Comparison of ENCODE assay signal across 11 mouse cellular contexts in genomic region chr10:77878985-77879384, GRCm38 (mm10). TPM values are rescaled to one million over a fixed set of nuclear protein-coding genes. Genes with fewer than 3 reads are reported as not detected.
DNase-seq lines count a peak whose midpoint lies in the region; ATAC-seq and TF ChIP-seq lines count a peak whose summit lies in the region.
"Had no signal": no experiment of that assay in that cellular context is flagged by ENCODE, and none has a peak within 500 bp of the region (broad histone marks: within the 10 kb centered on the region; RNA-seq: fewer than 3 reads in every experiment).

No protein-coding gene starts in this region.

- H3K9ac ChIP-seq in heart, postnatal 0 days (replicated peaks; ENCODE audit: low read depth, low read length) = no peak overlapping the region
- no peak overlapping the region for H3K9ac ChIP-seq in hindbrain, embryonic 13.5 days
- H3K9ac ChIP-seq: liver, embryonic 15.5 days had no signal

- DNase-seq in heart, postnatal 0 days (ENCODE audit: low spot score) = no peak
- no peak for DNase-seq in heart, embryonic 10.5 days (ENCODE audit: low spot score)
- peak; percentile 40 for DNase-seq in retina, embryonic 14.5 days (ENCODE audit: low spot score)
- DNase-seq in retina, postnatal 1 day = no peak
- no peak for DNase-seq in T-cell, adult 2 months (ENCODE audit: low spot score)

- no peak for TF ChIP-seq POLR2A in bone marrow, adult 2 months (IDR thresholded peaks at IDR 0.05; ENCODE audit: borderline replicate concordance, control insufficient read depth, low read depth, low read length)

- H3K4me2 ChIP-seq in heart, postnatal 0 days (ENCODE audit: low read depth, low read length) = no peak overlapping the region
- no peak overlapping the region for H3K4me2 ChIP-seq in hindbrain, embryonic 13.5 days
- H3K4me2 ChIP-seq: liver, embryonic 15.5 days had no signal

- H3K4me1 ChIP-seq in heart, postnatal 0 days (ENCODE audit: control insufficient read depth, insufficient read depth) = no peaks in the 10 kb centered on the region
- H3K4me1 ChIP-seq in heart, embryonic 10.5 days = no peaks in the 10 kb centered on the region
- H3K4me1 ChIP-seq in bone marrow, adult 2 months (ENCODE audit: control insufficient read depth, insufficient read depth, low read length) = no peaks in the 10 kb centered on the region
- no peaks in the 10 kb centered on the region for H3K4me1 ChIP-seq in hindbrain, embryonic 13.5 days (replicated peaks)
- H3K4me1 ChIP-seq: liver, embryonic 15.5 days had no signal

- no peaks in the 10 kb centered on the region for H3K36me3 ChIP-seq in heart, postnatal 0 days (replicated peaks; ENCODE audit: control insufficient read depth, insufficient read depth, low read length)
- no peaks in the 10 kb centered on the region for H3K36me3 ChIP-seq in heart, embryonic 10.5 days
- H3K36me3 ChIP-seq in hindbrain, embryonic 13.5 days = no peaks in the 10 kb centered on the region
- H3K36me3 ChIP-seq: liver, embryonic 15.5 days had no signal

- no peak for ATAC-seq in heart, postnatal 0 days (ENCODE audit: insufficient read depth, low read depth)
- ATAC-seq in megakaryocyte progenitor cell, adult 5-6 weeks (replicated peaks; ENCODE audit: poor library complexity) = peak; percentile 60
- no peak for ATAC-seq in hindbrain, embryonic 13.5 days (ENCODE audit: low FRiP score)

- H3K9me3 ChIP-seq in heart, postnatal 0 days (replicated peaks; ENCODE audit: control insufficient read depth, low read length) = no peaks in the 10 kb centered on the region
- no peaks in the 10 kb centered on the region for H3K9me3 ChIP-seq in heart, embryonic 10.5 days
- no peaks in the 10 kb centered on the region for H3K9me3 ChIP-seq in hindbrain, embryonic 13.5 days
- H3K9me3 ChIP-seq: liver, embryonic 15.5 days had no signal

- 65% methylated on average over 6 of the region's 6 CpGs for WGBS in heart, postnatal 0 days
- 61% methylated on average over 6 of the region's 6 CpGs for WGBS in heart, embryonic 10.5 days
- 69% methylated on average over 6 of the region's 6 CpGs for WGBS in bone marrow, adult 2 months
- 50% methylated on average over 6 of the region's 6 CpGs for WGBS in hindbrain, embryonic 13.5 days

- H3K27me3 ChIP-seq in heart, postnatal 0 days (ENCODE audit: control insufficient read depth, insufficient read depth, low read length) = no peaks in the 10 kb centered on the region
- no peaks in the 10 kb centered on the region; the same call in 1 of the 2 replicates for H3K27me3 ChIP-seq in heart, embryonic 10.5 days (ENCODE audit: insufficient read depth, poor library complexity, severe bottlenecking)
- no peaks in the 10 kb centered on the region for H3K27me3 ChIP-seq in hindbrain, embryonic 13.5 days
- H3K27me3 ChIP-seq: liver, embryonic 15.5 days had no signal

- TF ChIP-seq CTCF in heart, postnatal 0 days (IDR thresholded peaks at IDR 0.05; ENCODE audit: low read depth) = peak; percentile 38; the same call in 1 of the 2 replicates
- peak; percentile 48 for TF ChIP-seq CTCF in bone marrow, adult 2 months (IDR thresholded peaks at IDR 0.05; ENCODE audit: control insufficient read depth, insufficient read depth, low read length)

- no peak for TF ChIP-seq EP300 in heart, postnatal 0 days (IDR thresholded peaks at IDR 0.05; ENCODE audit: low read depth)

- H3K27ac ChIP-seq in heart, postnatal 0 days (ENCODE audit: low read depth) = no peak overlapping the region
- H3K27ac ChIP-seq in heart, embryonic 10.5 days = no peak overlapping the region
- no peak overlapping the region for H3K27ac ChIP-seq in bone marrow, adult 2 months (ENCODE audit: control insufficient read depth, insufficient read depth, low read depth, low read length, poor library complexity)
- no peak overlapping the region for H3K27ac ChIP-seq in hindbrain, embryonic 13.5 days
- H3K27ac ChIP-seq: liver, embryonic 15.5 days had no signal

- no peak overlapping the region for H3K4me3 ChIP-seq in heart, postnatal 0 days (ENCODE audit: low read depth, low read length)
- H3K4me3 ChIP-seq in heart, embryonic 10.5 days = no peak overlapping the region
- no peak overlapping the region for H3K4me3 ChIP-seq in bone marrow, adult 2 months (replicated peaks; ENCODE audit: control insufficient read depth, low read depth, low read length)
- no peak overlapping the region for H3K4me3 ChIP-seq in hindbrain, embryonic 13.5 days
- H3K4me3 ChIP-seq: liver, embryonic 15.5 days had no signal

RNA-seq across cellular contexts. Expression of gene Gm3285, which starts 17.2 kb away (rescaled TPM):
- total RNA-seq in heart, postnatal 0 days (2014; rRNA removed; ENCODE audit: low replicate concordance) = not detected in 2 replicates
- polyA plus RNA-seq in heart, postnatal 0 days (2015; fragmentation: Nextera tagmentation; extraction: Ambion mirVana) = not detected in 2 replicates
- not detected in 2 replicates for polyA plus RNA-seq in heart, embryonic 10.5 days (2016; fragmentation: Nextera tagmentation; extraction: Ambion mirVana)
- polyA plus RNA-seq in bone marrow, adult 2 months (2011; ENCODE audit: insufficient read depth, insufficient read length, low replicate concordance, missing spikeins) = not detected in 2 replicates
- total RNA-seq in megakaryocyte progenitor cell, adult 5-6 weeks (2015) = not detected in 2 replicates
- total RNA-seq in megakaryocyte progenitor cell, adult 5-6 weeks (2017) = not detected in 2 replicates
- not detected in 2 replicates for polyA plus RNA-seq in hindbrain, embryonic 13.5 days (2015; fragmentation: Nextera tagmentation; extraction: Ambion mirVana)
- total RNA-seq: adrenal gland, adult 18-20 months had no signal
- polyA plus RNA-seq: heart, embryonic 14.5 days; liver, embryonic 15.5 days had no signal

RNA-seq across cellular contexts. Expression of gene Lrrc3, which starts 23.4 kb away (rescaled TPM):
- total RNA-seq in heart, postnatal 0 days (2014; rRNA removed; ENCODE audit: low replicate concordance) = 0.08 and 2.5 TPM in 2 replicates
- polyA plus RNA-seq in heart, postnatal 0 days (2015; fragmentation: Nextera tagmentation; extraction: Ambion mirVana) = 0.54 and 0.63 TPM in 2 replicates
- 2.7 and 4.9 TPM in 2 replicates for polyA plus RNA-seq in heart, embryonic 10.5 days (2016; fragmentation: Nextera tagmentation; extraction: Ambion mirVana)
- polyA plus RNA-seq in bone marrow, adult 2 months (2011; ENCODE audit: insufficient read depth, insufficient read length, low replicate concordance, missing spikeins) = 0.70 TPM in 1 of 2 replicates, not detected in the other
- total RNA-seq in megakaryocyte progenitor cell, adult 5-6 weeks (2015) = 0.12 TPM in 1 of 2 replicates, not detected in the other
- not detected in 2 replicates for total RNA-seq in megakaryocyte progenitor cell, adult 5-6 weeks (2017)
- 12.5 and 14.0 TPM in 2 replicates for polyA plus RNA-seq in hindbrain, embryonic 13.5 days (2015; fragmentation: Nextera tagmentation; extraction: Ambion mirVana)

RNA-seq across cellular contexts. Expression of gene Gm10318, which starts 26.3 kb away (rescaled TPM):
- not detected in 2 replicates for total RNA-seq in heart, postnatal 0 days (2014; rRNA removed; ENCODE audit: low replicate concordance)
- polyA plus RNA-seq in heart, postnatal 0 days (2015; fragmentation: Nextera tagmentation; extraction: Ambion mirVana) = not detected in 2 replicates
- polyA plus RNA-seq in heart, embryonic 10.5 days (2016; fragmentation: Nextera tagmentation; extraction: Ambion mirVana) = not detected in 2 replicates
- not detected in 2 replicates for polyA plus RNA-seq in bone marrow, adult 2 months (2011; ENCODE audit: insufficient read depth, insufficient read length, low replicate concordance, missing spikeins)
- not detected in 2 replicates for total RNA-seq in megakaryocyte progenitor cell, adult 5-6 weeks (2015)
- total RNA-seq in megakaryocyte progenitor cell, adult 5-6 weeks (2017) = not detected in 2 replicates
- polyA plus RNA-seq in hindbrain, embryonic 13.5 days (2015; fragmentation: Nextera tagmentation; extraction: Ambion mirVana) = not detected in 2 replicates
- total RNA-seq: adrenal gland, adult 18-20 months had no signal
- polyA plus RNA-seq: heart, embryonic 14.5 days; liver, embryonic 15.5 days had no signal

RNA-seq across cellular contexts. Expression of gene Gm36176, which starts 32.4 kb away (rescaled TPM):
- total RNA-seq in heart, postnatal 0 days (2014; rRNA removed; ENCODE audit: low replicate concordance) = not detected in 2 replicates
- not detected in 2 replicates for polyA plus RNA-seq in heart, postnatal 0 days (2015; fragmentation: Nextera tagmentation; extraction: Ambion mirVana)
- not detected in 2 replicates for polyA plus RNA-seq in heart, embryonic 10.5 days (2016; fragmentation: Nextera tagmentation; extraction: Ambion mirVana)
- polyA plus RNA-seq in bone marrow, adult 2 months (2011; ENCODE audit: insufficient read depth, insufficient read length, low replicate concordance, missing spikeins) = not detected in 2 replicates
- total RNA-seq in megakaryocyte progenitor cell, adult 5-6 weeks (2015) = not detected in 2 replicates
- not detected in 2 replicates for total RNA-seq in megakaryocyte progenitor cell, adult 5-6 weeks (2017)
- not detected in 2 replicates for polyA plus RNA-seq in hindbrain, embryonic 13.5 days (2015; fragmentation: Nextera tagmentation; extraction: Ambion mirVana)
- total RNA-seq: adrenal gland, adult 18-20 months had no signal
- polyA plus RNA-seq: heart, embryonic 14.5 days; liver, embryonic 15.5 days had no signal

RNA-seq across cellular contexts. Expression of gene Krtap10-10, which starts 43.2 kb away (rescaled TPM):
- total RNA-seq in heart, postnatal 0 days (2014; rRNA removed; ENCODE audit: low replicate concordance) = not detected in 2 replicates
- not detected in 2 replicates for polyA plus RNA-seq in heart, postnatal 0 days (2015; fragmentation: Nextera tagmentation; extraction: Ambion mirVana)
- not detected in 2 replicates for polyA plus RNA-seq in heart, embryonic 10.5 days (2016; fragmentation: Nextera tagmentation; extraction: Ambion mirVana)
- polyA plus RNA-seq in bone marrow, adult 2 months (2011; ENCODE audit: insufficient read depth, insufficient read length, low replicate concordance, missing spikeins) = not detected in 2 replicates
- total RNA-seq in megakaryocyte progenitor cell, adult 5-6 weeks (2015) = not detected in 2 replicates
- total RNA-seq in megakaryocyte progenitor cell, adult 5-6 weeks (2017) = not detected in 2 replicates
- polyA plus RNA-seq in hindbrain, embryonic 13.5 days (2015; fragmentation: Nextera tagmentation; extraction: Ambion mirVana) = not detected in 2 replicates
- total RNA-seq: adrenal gland, adult 18-20 months had no signal
- polyA plus RNA-seq: heart, embryonic 14.5 days; liver, embryonic 15.5 days had no signal
